Mouse (Mus musculus): Measurements from ENCODE around the gene Gtf2ird2. TPM values are rescaled to one million over a fixed set of nuclear protein-coding genes. Genes with fewer than 3 reads are reported as not detected.

The Gtf2ird2 gene
- polyA plus RNA-seq, 1 experiment from 2014 or later, result 2.9 TPM

GRCm38 (mm10) chr5:134237936-134238760, 54.3 kb downstream of the Gtf2ird2 start:
- Histone ChIP-seq H3K4me2 (replicated peaks; ENCODE audit: low read depth) (no peak overlapping the region), H3K4me1 (replicated peaks; ENCODE audit: control insufficient read depth, insufficient read depth, low read length) (0 out of 2 replicates have a peak, but pooled peaks cover 3% of the 10 kb centered on the region), H3K9me3 (ENCODE audit: control insufficient read depth) (no peaks in the 10 kb centered on the region), H3K27me3 (replicated peaks; ENCODE audit: control insufficient read depth, insufficient read depth, low read length) (no peaks in the 10 kb centered on the region), H3K9ac (ENCODE audit: low read depth, low read length) (no peak overlapping the region), H3K27ac (ENCODE audit: low read depth, low read length) (no peak overlapping the region; the same call in 1 of the 2 replicates), H3K36me3 (ENCODE audit: control insufficient read depth, insufficient read depth) (peaks cover 68% of the 10 kb centered on the region), H3K4me3 (ENCODE audit: low read depth, low read length) (no peak overlapping the region)
- WGBS, result 77% methylated on average over 28 of the region's 28 CpGs
- no peak for ATAC-seq
- TF ChIP-seq CTCF (IDR thresholded peaks at IDR 0.05; ENCODE audit: low read depth), result no peak

- no peak for TF ChIP-seq CTCF (IDR thresholded peaks at IDR 0.05; ENCODE audit: low read depth)
- no peak overlapping the region for H3K9ac ChIP-seq (ENCODE audit: low read depth, low read length)
- no peak overlapping the region for H3K27ac ChIP-seq (ENCODE audit: low read depth, low read length)
- no peak overlapping the region for H3K4me2 ChIP-seq (replicated peaks; ENCODE audit: low read depth)
- no peak for ATAC-seq
- H3K4me1 ChIP-seq (replicated peaks; ENCODE audit: control insufficient read depth, insufficient read depth, low read length), result no peaks in the 10 kb centered on the region
- peaks cover 99% of the 10 kb centered on the region for H3K36me3 ChIP-seq (ENCODE audit: control insufficient read depth, insufficient read depth)
- H3K4me3 ChIP-seq (ENCODE audit: low read depth, low read length), result no peak overlapping the region
- no peaks in the 10 kb centered on the region for H3K27me3 ChIP-seq (replicated peaks; ENCODE audit: control insufficient read depth, insufficient read depth, low read length)
- no peaks in the 10 kb centered on the region for H3K9me3 ChIP-seq (ENCODE audit: control insufficient read depth)
- 79% methylated on average over 5 of the region's 5 CpGs for WGBS
Observed at GRCm38 (mm10) chr5:134241831-134242230, 58.0 kb downstream of the Gtf2ird2 start.

GRCm38 (mm10) chr5:134243661-134244436, 60.0 kb downstream of the Gtf2ird2 start:
- Histone ChIP-seq H3K4me2 (replicated peaks; ENCODE audit: low read depth) (no peak overlapping the region), H3K27me3 (replicated peaks; ENCODE audit: control insufficient read depth, insufficient read depth, low read length) (no peaks in the 10 kb centered on the region), H3K27ac (ENCODE audit: low read depth, low read length) (no peak overlapping the region), H3K9ac (ENCODE audit: low read depth, low read length) (no peak overlapping the region), H3K4me1 (replicated peaks; ENCODE audit: control insufficient read depth, insufficient read depth, low read length) (no peaks in the 10 kb centered on the region), H3K4me3 (ENCODE audit: low read depth, low read length) (no peak overlapping the region), H3K9me3 (ENCODE audit: control insufficient read depth) (no peaks in the 10 kb centered on the region), H3K36me3 (ENCODE audit: control insufficient read depth, insufficient read depth) (peaks cover 99% of the 10 kb centered on the region)
- no peak for TF ChIP-seq CTCF (IDR thresholded peaks at IDR 0.05; ENCODE audit: low read depth)
- no peak for ATAC-seq
- 80% methylated on average over 26 of the region's 26 CpGs for WGBS

- H3K4me2 ChIP-seq (replicated peaks; ENCODE audit: low read depth), result no peak overlapping the region
- WGBS, result 95% methylated on average over 5 of the region's 5 CpGs
Observed at GRCm38 (mm10) chr5:134244890-134245289, 61.1 kb downstream of the Gtf2ird2 start.

GRCm38 (mm10) chr5:134246146-134246545, 62.3 kb downstream of the Gtf2ird2 start:
- no peaks in the 10 kb centered on the region for H3K27me3 ChIP-seq (replicated peaks; ENCODE audit: control insufficient read depth, insufficient read depth, low read length)
- H3K9me3 ChIP-seq (ENCODE audit: control insufficient read depth), result no peaks in the 10 kb centered on the region
- H3K4me3 ChIP-seq (ENCODE audit: low read depth, low read length), result no peak overlapping the region
- no peaks in the 10 kb centered on the region for H3K4me1 ChIP-seq (replicated peaks; ENCODE audit: control insufficient read depth, insufficient read depth, low read length)
- H3K9ac ChIP-seq (ENCODE audit: low read depth, low read length), result no peak overlapping the region
- peaks cover 98% of the 10 kb centered on the region for H3K36me3 ChIP-seq (ENCODE audit: control insufficient read depth, insufficient read depth)
- no peak for ATAC-seq
- no peak for TF ChIP-seq CTCF (IDR thresholded peaks at IDR 0.05; ENCODE audit: low read depth)
- H3K27ac ChIP-seq (ENCODE audit: low read depth, low read length), result no peak overlapping the region
- H3K4me2 ChIP-seq (replicated peaks; ENCODE audit: low read depth), result no peak overlapping the region
- 91% methylated on average over 5 of the region's 5 CpGs for WGBS

More at GRCm38 (mm10) chr5:134244890-134245289, 61.1 kb downstream of the Gtf2ird2 start:
- Histone ChIP-seq H3K4me1 (replicated peaks; ENCODE audit: control insufficient read depth, insufficient read depth, low read length) (no peaks in the 10 kb centered on the region), H3K9me3 (ENCODE audit: control insufficient read depth) (no peaks in the 10 kb centered on the region), H3K4me3 (ENCODE audit: low read depth, low read length) (no peak overlapping the region), H3K27me3 (replicated peaks; ENCODE audit: control insufficient read depth, insufficient read depth, low read length) (no peaks in the 10 kb centered on the region), H3K27ac (ENCODE audit: low read depth, low read length) (no peak overlapping the region), H3K9ac (ENCODE audit: low read depth, low read length) (no peak overlapping the region), H3K36me3 (ENCODE audit: control insufficient read depth, insufficient read depth) (peaks cover 99% of the 10 kb centered on the region)
- TF ChIP-seq CTCF (IDR thresholded peaks at IDR 0.05; ENCODE audit: low read depth), result no peak
- no peak for ATAC-seq

- H3K4me3 ChIP-seq (ENCODE audit: low read depth, low read length), result no peak overlapping the region
- TF ChIP-seq CTCF (IDR thresholded peaks at IDR 0.05; ENCODE audit: low read depth), result no peak
- H3K4me2 ChIP-seq (replicated peaks; ENCODE audit: low read depth), result no peak overlapping the region
- WGBS, result 93% methylated on average over 14 of the region's 14 CpGs
- peaks cover 98% of the 10 kb centered on the region for H3K36me3 ChIP-seq (ENCODE audit: control insufficient read depth, insufficient read depth)
- H3K27ac ChIP-seq (ENCODE audit: low read depth, low read length), result peak overlapping the region; percentile 31; the same call in 1 of the 2 replicates
- no peaks in the 10 kb centered on the region for H3K4me1 ChIP-seq (replicated peaks; ENCODE audit: control insufficient read depth, insufficient read depth, low read length)
- ATAC-seq, result no peak
- H3K9ac ChIP-seq (ENCODE audit: low read depth, low read length), result no peak overlapping the region
- no peaks in the 10 kb centered on the region for H3K9me3 ChIP-seq (ENCODE audit: control insufficient read depth)
- H3K27me3 ChIP-seq (replicated peaks; ENCODE audit: control insufficient read depth, insufficient read depth, low read length), result no peaks in the 10 kb centered on the region
Observed at GRCm38 (mm10) chr5:134248608-134249244, 64.9 kb downstream of the Gtf2ird2 start.

Data from intestine, postnatal 0 days (tissue).